Mouse (Mus musculus) embryonic facial prominence, embryonic 10.5 days (tissue): Measurements from ENCODE around the gene Sertad3. TPM values are rescaled to one million over a fixed set of nuclear protein-coding genes. Genes with fewer than 3 reads are reported as not detected.

ENCODE experiments used
- polyA plus RNA-seq: library from polyadenylated mRNA; unstranded; fragments of >200 nt; fragmentation: Nextera tagmentation; extraction: Ambion mirVana; gene quantifications from 2 replicates; pipeline ENCODE4 v1.2.1, GENCODE M21; 2016

Gene Sertad3
- polyA plus RNA-seq, 1 experiment from 2014 or later = 26.2 TPM

Other genes starting within 250 kb of the Sertad3 start
- 5.1 and 5.6 TPM in 2 replicates for gene Itpkc, start 245.1 kb upstream of the Sertad3 start, polyA plus RNA-seq
- 18.4 and 18.7 TPM in 2 replicates for gene Coq8b, start 240.7 kb upstream of the Sertad3 start, polyA plus RNA-seq
- 14.8 and 15.0 TPM in 2 replicates for gene Numbl, start 215.3 kb upstream of the Sertad3 start, polyA plus RNA-seq
- gene Ltbp4, start 136.1 kb upstream of the Sertad3 start, polyA plus RNA-seq = 7.1 and 8.8 TPM in 2 replicates
- 73.2 and 80.3 TPM in 2 replicates for gene Shkbp1, start 117.7 kb upstream of the Sertad3 start, polyA plus RNA-seq
- gene Gm20479, start 116.3 kb upstream of the Sertad3 start, polyA plus RNA-seq = not detected in 2 replicates
- gene Sptbn4, start 26.1 kb upstream of the Sertad3 start, polyA plus RNA-seq = 0.19 and 0.35 TPM in 2 replicates
- 31.9 and 35.2 TPM in 2 replicates for gene Blvrb, start 25.8 kb upstream of the Sertad3 start, polyA plus RNA-seq
- gene Sertad1, start 13.1 kb downstream of the Sertad3 start, polyA plus RNA-seq = 24.0 and 25.1 TPM in 2 replicates
- gene Prx, start 25.6 kb downstream of the Sertad3 start, polyA plus RNA-seq = 3.8 and 4.2 TPM in 2 replicates
- gene Hipk4, start 49.5 kb downstream of the Sertad3 start, polyA plus RNA-seq = 0.45 and 0.60 TPM in 2 replicates
- 40.5 and 41.4 TPM in 2 replicates for gene Pld3, start 79.5 kb downstream of the Sertad3 start, polyA plus RNA-seq
- gene 2310022A10Rik, start 79.5 kb downstream of the Sertad3 start, polyA plus RNA-seq = 40.8 and 41.1 TPM in 2 replicates
- gene Akt2, start 117.8 kb downstream of the Sertad3 start, polyA plus RNA-seq = 95.3 and 101 TPM in 2 replicates
- 1.6 and 1.9 TPM in 2 replicates for gene Ttc9b, start 180.1 kb downstream of the Sertad3 start, polyA plus RNA-seq
- gene Map3k10, start 200.8 kb downstream of the Sertad3 start, polyA plus RNA-seq = 9.0 and 9.2 TPM in 2 replicates
- 4.9 and 5.0 TPM in 2 replicates for gene Zfp607b, start 215.6 kb downstream of the Sertad3 start, polyA plus RNA-seq